Mouse (Mus musculus) kidney, embryonic 16.5 days (tissue): ENCODE data around the gene Zhx3. TPM values are rescaled to one million over a fixed set of nuclear protein-coding genes. Genes with fewer than 3 reads are reported as not detected.
A peak's percentile ranks its signal among the peaks of the same experiment; 100 is the strongest.

ENCODE experiments used
- ATAC-seq: fragments of 200-750 bp; cut with Nextera tagmentation; 2 replicates; pipeline ENCODE4 v1.8.0; 2017; ENCODE audit warnings: moderate TSS enrichment; ENCODE audit not compliant: low FRiP score, low TSS enrichment
- H3K27ac ChIP-seq: fragments of 300-500 bp; sonication (generic); 2 replicates; pipeline ENCODE4 v1.5.1; 2014; ENCODE audit warnings: low read length
- H3K27me3 ChIP-seq: fragments of 300-500 bp; sonication (generic); 2 replicates; pipeline ENCODE4 v1.6.1; 2014; ENCODE audit warnings: low read length, control low read depth, mixed read lengths; ENCODE audit not compliant: insufficient read depth
- H3K36me3 ChIP-seq: fragments of 300-500 bp; sonication (generic); 2 replicates; pipeline ENCODE4 v1.6.1; 2014; ENCODE audit warnings: low read length, control low read depth, mixed read lengths; ENCODE audit not compliant: insufficient read depth
- H3K4me1 ChIP-seq: fragments of 300-500 bp; sonication (generic); 2 replicates; pipeline ENCODE4 v1.6.1; 2014; ENCODE audit warnings: low read length, control low read depth, mixed read lengths; ENCODE audit not compliant: insufficient read depth
- H3K4me2 ChIP-seq: fragments of 300-500 bp; sonication (generic); replicated peaks from 2 replicates; pipeline ENCODE4 v1.6.1; 2014; ENCODE audit warnings: low read depth, low read length
- H3K4me3 ChIP-seq: fragments of 300-500 bp; sonication (generic); 2 replicates; pipeline ENCODE4 v1.5.1; 2014; ENCODE audit warnings: mild to moderate bottlenecking, low read length
- H3K9ac ChIP-seq: fragments of 300-500 bp; sonication (generic); replicated peaks from 2 replicates; pipeline ENCODE4 v1.6.1; 2014; ENCODE audit warnings: low read length
- H3K9me3 ChIP-seq: fragments of 300-500 bp; sonication (generic); 2 replicates; pipeline ENCODE4 v1.6.1; 2016; ENCODE audit warnings: low read length, control low read depth
- WGBS: fragments of 180-500 bp; shearing (Covaris S2); extraction: QIAGEN DNeasy Blood & Tissue Kit; methylation state at CpG from one replicate; pipeline ENCODE4 v1.1.7; 2014; 5-methylcytosine and 5-hydroxymethylcytosine counted together
- polyA plus RNA-seq: library from polyadenylated mRNA; unstranded; fragments of >200 nt; fragmentation: Nextera tagmentation; extraction: Ambion mirVana; gene quantifications from 2 replicates; pipeline ENCODE4 v1.2.1, GENCODE M21; 2015

Gene Zhx3
- polyA plus RNA-seq, 1 experiment from 2014 or later: 15.6 TPM

DNA sequence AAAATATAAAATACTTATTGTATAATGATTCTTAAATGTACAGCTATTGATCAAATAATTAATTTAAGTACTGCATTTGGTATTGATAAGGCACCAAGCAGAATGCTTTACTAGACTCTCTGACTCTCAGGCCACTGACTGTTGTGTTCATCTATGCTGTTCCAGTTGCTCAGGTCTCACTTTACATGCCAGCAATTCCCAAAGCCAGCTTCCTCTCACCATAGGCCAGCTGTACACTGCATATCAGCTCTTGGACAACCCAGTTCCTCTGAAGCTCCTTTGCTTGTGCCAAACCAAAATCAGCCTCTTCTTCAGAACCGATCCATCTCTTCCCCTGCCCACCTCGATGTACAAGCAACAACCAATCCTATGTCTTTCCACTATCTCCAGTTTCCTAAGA is 24.6 kb downstream of the Zhx3 start:
- Histone ChIP-seq H3K27me3 (no peaks in the 10 kb centered on the region), H3K4me1 (no peaks in the 10 kb centered on the region), H3K4me2 (no peak overlapping the region), H3K9ac (no peak overlapping the region), H3K27ac (no peak overlapping the region), H3K9me3 (no peaks in the 10 kb centered on the region), H3K36me3 (no peaks in the 10 kb centered on the region), H3K4me3 (no peak overlapping the region)
- ATAC-seq: no peak
- 88% methylated on average over 2 of the region's 2 CpGs for WGBS

DNA sequence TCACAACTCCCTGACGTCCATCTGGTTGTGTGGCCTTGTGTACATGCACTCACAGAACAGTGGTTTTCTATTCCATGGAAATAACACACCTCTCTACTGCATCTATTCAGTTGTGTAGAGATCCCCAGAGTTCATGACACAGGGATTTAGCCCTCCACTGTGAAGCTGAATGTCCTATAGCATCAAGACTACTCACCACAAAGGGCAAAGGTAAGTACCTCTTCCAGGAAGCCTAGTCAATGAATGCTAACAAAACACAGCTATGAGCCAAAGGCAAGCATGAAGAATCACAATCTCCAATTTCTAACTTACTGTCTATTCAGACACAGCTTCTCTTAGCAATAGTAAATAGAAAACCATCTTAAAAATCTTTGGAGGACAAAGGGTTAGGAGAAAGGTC is 25.1 kb downstream of the Zhx3 start:
- Histone ChIP-seq H3K27ac (no peak overlapping the region), H3K27me3 (no peaks in the 10 kb centered on the region), H3K36me3 (no peaks in the 10 kb centered on the region), H3K9ac (no peak overlapping the region), H3K4me2 (no peak overlapping the region), H3K4me3 (no peak overlapping the region), H3K9me3 (no peaks in the 10 kb centered on the region), H3K4me1 (no peaks in the 10 kb centered on the region)
- 68% methylated on average over 1 of the region's 1 CpGs for WGBS
- no peak for ATAC-seq

DNA sequence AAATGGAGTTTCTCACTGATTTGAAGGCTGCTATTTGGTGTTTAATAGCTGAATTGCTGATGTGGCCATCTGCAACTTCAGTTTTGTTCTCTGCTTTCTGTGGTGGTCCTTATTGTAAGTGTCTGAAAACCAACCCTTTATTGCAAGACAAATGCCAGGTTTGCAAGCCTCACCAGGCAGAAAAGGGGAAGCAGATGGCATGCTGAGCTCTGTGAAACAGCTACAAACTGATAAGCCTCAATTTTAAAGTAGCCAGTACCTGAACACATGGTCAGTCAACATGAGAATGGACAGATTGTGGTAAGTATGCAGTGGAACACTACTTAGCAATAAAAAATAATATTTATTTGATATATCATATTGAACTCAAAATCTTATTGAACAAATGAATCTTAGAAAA is 32.0 kb downstream of the Zhx3 start:
- H3K4me2 ChIP-seq: no peak overlapping the region
- H3K27me3 ChIP-seq: no peaks in the 10 kb centered on the region
- no peak overlapping the region for H3K9ac ChIP-seq
- H3K27ac ChIP-seq: no peak overlapping the region
- no peaks in the 10 kb centered on the region for H3K36me3 ChIP-seq
- no peaks in the 10 kb centered on the region for H3K9me3 ChIP-seq
- H3K4me3 ChIP-seq: no peak overlapping the region
- no peaks in the 10 kb centered on the region for H3K4me1 ChIP-seq
- ATAC-seq: no peak

DNA sequence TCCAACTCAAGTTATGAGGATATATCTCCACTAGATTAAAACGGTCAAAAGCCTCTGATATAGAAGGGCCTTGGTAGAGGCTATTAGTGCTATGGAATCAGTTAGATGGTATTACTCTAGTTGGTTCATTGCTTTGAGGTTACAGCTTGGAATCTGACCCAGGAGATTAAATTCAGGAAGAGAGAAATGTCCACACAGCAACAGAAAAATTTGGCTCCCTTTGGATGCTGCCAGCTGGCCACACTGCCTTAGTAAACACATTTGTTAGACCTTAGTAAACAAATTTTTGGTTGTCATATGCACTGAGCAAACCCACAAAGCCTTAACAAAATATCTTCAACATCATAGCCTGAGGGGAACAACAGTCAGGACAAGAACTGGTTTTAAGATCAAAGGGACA is 62.0 kb downstream of the Zhx3 start:
- H3K4me2 ChIP-seq: no peak overlapping the region
- H3K27me3 ChIP-seq: no peaks in the 10 kb centered on the region
- H3K9me3 ChIP-seq: no peaks in the 10 kb centered on the region
- 70% methylated on average over 1 of the region's 1 CpGs for WGBS
- H3K27ac ChIP-seq: no peak overlapping the region
- no peak overlapping the region for H3K4me3 ChIP-seq
- H3K4me1 ChIP-seq: peaks cover 8% of the 10 kb centered on the region
- ATAC-seq: no peak
- no peak overlapping the region for H3K9ac ChIP-seq
- no peaks in the 10 kb centered on the region; the same call in 1 of the 2 replicates for H3K36me3 ChIP-seq

DNA sequence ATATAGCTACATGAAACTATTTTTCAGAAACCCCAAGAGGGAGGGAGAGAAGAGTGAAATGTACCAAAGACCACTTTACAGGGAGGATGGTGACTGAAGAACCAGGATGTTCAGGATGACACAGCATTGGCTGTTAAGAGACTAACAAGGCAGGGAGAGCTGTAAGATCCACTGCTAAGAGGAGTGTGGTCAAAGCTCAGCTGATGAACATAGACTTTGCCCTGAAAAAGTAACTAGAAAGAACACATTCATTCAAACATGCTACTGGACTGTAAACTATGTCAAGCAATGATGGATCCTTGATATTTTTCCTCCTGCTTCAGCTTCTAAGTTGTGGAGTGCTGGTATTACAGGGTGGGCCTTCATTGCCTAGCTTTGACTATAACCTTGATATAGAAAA is 62.4 kb downstream of the Zhx3 start:
- no peaks in the 10 kb centered on the region; the same call in 1 of the 2 replicates for H3K36me3 ChIP-seq
- no peak overlapping the region for H3K4me2 ChIP-seq
- no peak overlapping the region for H3K27ac ChIP-seq
- no peaks in the 10 kb centered on the region for H3K27me3 ChIP-seq
- no peak for ATAC-seq
- no peaks in the 10 kb centered on the region for H3K9me3 ChIP-seq
- H3K4me1 ChIP-seq: peaks cover 9% of the 10 kb centered on the region
- H3K4me3 ChIP-seq: no peak overlapping the region
- H3K9ac ChIP-seq: no peak overlapping the region

DNA sequence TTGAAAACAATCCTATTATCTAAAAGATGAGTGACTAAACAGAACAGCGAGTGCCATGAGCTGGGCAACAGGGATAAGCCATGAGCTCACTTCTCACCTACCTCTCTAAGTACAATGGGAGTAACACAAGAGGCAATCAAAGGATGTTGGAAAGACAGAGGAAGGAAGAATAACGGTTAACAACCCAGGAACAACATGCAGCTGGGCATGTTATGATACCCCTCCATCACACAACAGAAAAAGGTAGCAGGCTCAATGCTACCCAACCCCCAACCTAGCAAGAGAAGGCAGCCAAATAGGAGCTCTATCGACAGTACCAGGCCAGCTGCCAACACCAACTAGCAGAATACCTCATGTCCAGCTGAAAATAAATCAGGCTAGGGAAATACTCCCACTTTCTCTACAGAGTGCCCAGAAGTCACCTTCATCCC is 66.7 kb downstream of the Zhx3 start:
- no peaks in the 10 kb centered on the region for H3K36me3 ChIP-seq
- 22% methylated on average over 3 of the region's 3 CpGs for WGBS
- no peaks in the 10 kb centered on the region for H3K9me3 ChIP-seq
- no peaks in the 10 kb centered on the region for H3K27me3 ChIP-seq
- H3K4me2 ChIP-seq: no peak overlapping the region
- H3K9ac ChIP-seq: no peak overlapping the region
- no peak for ATAC-seq
- peaks cover 16% of the 10 kb centered on the region for H3K4me1 ChIP-seq
- no peak overlapping the region; the same call in 1 of the 2 replicates for H3K27ac ChIP-seq
- H3K4me3 ChIP-seq: no peak overlapping the region

DNA sequence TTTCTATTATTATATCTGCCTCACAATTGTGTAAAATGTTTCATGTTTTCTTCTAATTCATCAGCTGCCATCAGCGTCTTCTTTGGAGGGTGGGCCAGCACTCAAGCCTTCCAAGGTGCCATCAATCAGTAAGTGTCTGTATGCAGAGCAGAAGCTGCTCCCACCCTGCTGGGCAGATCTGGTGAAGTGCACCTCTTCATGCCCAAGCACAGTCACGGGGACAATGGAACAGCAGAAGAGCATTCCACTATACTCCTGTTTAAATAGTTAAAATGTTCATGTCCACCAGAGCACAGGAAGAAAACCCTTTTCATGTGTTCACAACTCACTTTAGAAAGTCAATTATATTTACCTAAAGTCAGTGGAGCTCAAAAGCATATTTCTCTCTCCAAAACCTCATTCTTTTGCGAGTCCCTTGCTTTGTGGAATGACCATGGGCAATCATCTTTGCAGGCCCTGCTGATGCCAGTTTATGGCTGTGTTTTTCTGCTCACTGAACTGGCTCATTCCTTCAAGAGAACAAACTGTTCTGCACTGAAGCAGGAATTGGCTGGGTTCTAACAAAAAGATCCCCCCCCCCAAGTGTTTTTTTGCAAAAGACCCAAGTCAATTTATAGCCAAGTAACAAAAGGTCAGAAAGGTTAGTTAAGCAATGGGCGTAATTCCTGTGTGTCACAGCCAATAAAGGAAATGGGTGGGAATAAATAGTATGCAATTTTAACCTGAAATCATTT is 67.8 kb downstream of the Zhx3 start:
- no peak overlapping the region for H3K9ac ChIP-seq
- H3K27me3 ChIP-seq: no peaks in the 10 kb centered on the region
- WGBS: 20% methylated on average over 4 of the region's 4 CpGs
- H3K4me3 ChIP-seq: no peak overlapping the region
- H3K4me1 ChIP-seq: peaks cover 16% of the 10 kb centered on the region
- H3K36me3 ChIP-seq: no peaks in the 10 kb centered on the region
- no peak for ATAC-seq
- H3K9me3 ChIP-seq: no peaks in the 10 kb centered on the region
- H3K27ac ChIP-seq: peak overlapping the region; percentile 68
- no peak overlapping the region for H3K4me2 ChIP-seq

DNA sequence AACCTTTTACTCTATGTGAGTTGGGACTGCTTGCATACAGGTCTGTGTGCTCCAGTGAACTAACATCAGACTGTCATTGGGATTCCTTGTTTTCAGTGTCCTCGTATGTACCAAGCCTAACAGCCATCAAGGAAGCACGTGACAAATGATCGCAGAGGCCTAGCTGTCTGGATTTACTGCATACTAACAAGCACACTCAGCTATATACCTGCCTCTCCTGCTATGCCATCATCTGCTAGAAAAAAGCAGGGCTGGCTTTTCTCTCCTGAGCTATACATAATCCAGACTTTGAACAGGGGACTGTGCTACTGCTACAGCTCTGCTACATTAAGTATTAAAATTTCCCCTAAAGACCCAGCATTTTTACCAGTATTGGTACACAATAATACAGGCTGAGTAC is 70.5 kb downstream of the Zhx3 start:
- H3K27ac ChIP-seq: no peak overlapping the region
- no peak overlapping the region for H3K9ac ChIP-seq
- H3K27me3 ChIP-seq: no peaks in the 10 kb centered on the region
- H3K36me3 ChIP-seq: no peaks in the 10 kb centered on the region
- H3K9me3 ChIP-seq: no peaks in the 10 kb centered on the region
- no peak for ATAC-seq
- WGBS: 57% methylated on average over 3 of the region's 3 CpGs
- peaks cover 16% of the 10 kb centered on the region for H3K4me1 ChIP-seq
- H3K4me3 ChIP-seq: no peak overlapping the region
- no peak overlapping the region for H3K4me2 ChIP-seq

DNA sequence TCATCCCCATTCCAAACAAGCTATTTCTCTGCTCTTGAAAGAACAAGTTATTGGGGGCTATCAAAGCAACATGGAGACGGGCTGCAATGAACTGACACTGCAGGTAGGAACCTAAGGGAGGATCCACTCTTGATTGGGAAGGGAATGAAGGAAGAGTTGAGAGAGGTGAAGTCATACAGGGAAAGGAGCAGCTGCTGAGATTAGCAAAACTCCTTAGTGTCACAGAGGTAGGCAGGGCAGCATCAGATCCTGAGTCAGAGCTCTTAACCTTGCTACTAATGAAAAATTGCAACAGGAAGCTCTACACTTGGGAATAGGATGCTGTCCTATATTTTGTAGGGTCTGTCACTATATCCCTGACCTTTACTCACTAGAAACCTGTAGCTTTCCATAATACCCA is 71.8 kb downstream of the Zhx3 start:
- no peak for ATAC-seq
- peaks cover 10% of the 10 kb centered on the region for H3K4me1 ChIP-seq

DNA sequence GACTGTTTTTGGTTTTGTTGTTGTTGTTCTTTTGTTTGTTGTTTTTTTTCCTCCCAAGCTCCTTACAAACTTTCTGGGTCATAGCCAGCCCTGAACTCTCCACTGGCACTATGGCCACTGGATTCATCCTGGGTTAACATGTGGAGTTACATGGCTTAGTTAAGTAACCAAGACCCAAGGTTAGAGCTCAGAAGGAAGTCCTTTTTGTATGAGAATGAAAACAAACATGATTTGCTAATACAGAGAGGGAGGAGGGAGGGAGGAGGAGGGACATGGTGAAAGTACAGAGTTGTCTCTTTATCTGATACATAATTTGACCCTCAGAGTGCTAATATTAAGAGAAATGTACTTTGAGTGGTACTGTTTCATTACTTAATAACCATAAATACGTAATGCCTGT is 74.6 kb downstream of the Zhx3 start:
- Histone ChIP-seq H3K4me3 (no peak overlapping the region), H3K9me3 (no peaks in the 10 kb centered on the region), H3K36me3 (no peaks in the 10 kb centered on the region), H3K9ac (no peak overlapping the region), H3K4me2 (no peak overlapping the region), H3K4me1 (no peaks in the 10 kb centered on the region), H3K27me3 (no peaks in the 10 kb centered on the region), H3K27ac (no peak overlapping the region)
- 87% methylated on average over 1 of the region's 1 CpGs for WGBS
- ATAC-seq: no peak

More for the DNA sequence above, 71.8 kb downstream of the Zhx3 start:
- no peaks in the 10 kb centered on the region for H3K27me3 ChIP-seq
- H3K27ac ChIP-seq: no peak overlapping the region
- H3K4me2 ChIP-seq: no peak overlapping the region
- H3K9me3 ChIP-seq: no peaks in the 10 kb centered on the region
- no peaks in the 10 kb centered on the region for H3K36me3 ChIP-seq
- WGBS: 89% methylated on average over 1 of the region's 1 CpGs
- no peak overlapping the region for H3K4me3 ChIP-seq
- no peak overlapping the region for H3K9ac ChIP-seq
